Mouse (Mus musculus) cortical plate, adult 2 months (tissue): Measurements from ENCODE around the gene E130114P18Rik.

Source experiments
- CTCF ChIP-seq: fragments of 200-500 bp; IDR thresholded peaks from 2 replicates; pipeline ENCODE4 v1.5.1; 2011; ENCODE audit warnings: mild to moderate bottlenecking, control low read depth, low read length; ENCODE audit not compliant: insufficient read depth; ENCODE audit errors: extremely low read depth
- POLR2A ChIP-seq: fragments of 200-500 bp; IDR thresholded peaks from 2 replicates; pipeline ENCODE4 v1.6.1; 2011; ENCODE audit warnings: mild to moderate bottlenecking, low read length, control low read depth; ENCODE audit not compliant: insufficient read depth; ENCODE audit errors: extremely low read depth

GRCm38 (mm10) chr4:97564199-97564598 is 213.7 kb downstream of the E130114P18Rik start:
- TF ChIP-seq CTCF (no peak), POLR2A (no peak)
